22 mouse cellular contexts compared by ENCODE assay signal in genomic region chr12:77696662-77697061, GRCm38 (mm10).
"Had no signal": no experiment of that assay in that cellular context is flagged by ENCODE, and none has a peak within 500 bp of the region (broad histone marks: within the 10 kb centered on the region; RNA-seq: fewer than 3 reads in every experiment).

No protein-coding gene starts in this region.

- H3K27ac ChIP-seq: heart, adult 2 months; heart, embryonic 13.5 days; heart, embryonic 15.5 days; hindbrain, embryonic 15.5 days; hindbrain, postnatal 0 days; kidney, embryonic 15.5 days; kidney, postnatal 0 days; limb, embryonic 13.5 days; limb, embryonic 15.5 days had no signal

- H3K9me3 ChIP-seq: heart, embryonic 13.5 days; heart, embryonic 15.5 days; hindbrain, embryonic 15.5 days; kidney, embryonic 15.5 days; limb, embryonic 13.5 days; limb, embryonic 15.5 days had no signal

- H3K4me3 ChIP-seq: heart, adult 2 months; heart, embryonic 13.5 days; heart, embryonic 15.5 days; hindbrain, embryonic 15.5 days; kidney, embryonic 15.5 days; limb, embryonic 13.5 days; limb, embryonic 15.5 days had no signal

- ATAC-seq: forebrain, postnatal 0 days; hindbrain, postnatal 0 days; intestine, embryonic 16.5 days had no signal

- H3K36me3 ChIP-seq: heart, embryonic 13.5 days; heart, embryonic 15.5 days; hindbrain, embryonic 15.5 days; kidney, embryonic 15.5 days; limb, embryonic 13.5 days; limb, embryonic 15.5 days had no signal

- DNase-seq: forebrain, postnatal 0 days; gastrocnemius, postnatal 14 days; gastrocnemius, postnatal 36 days; heart, adult 11 months; heart, adult 2 months; heart, postnatal 14 days; heart, postnatal 36 days; kidney, adult 11 months; kidney, postnatal 14 days; layer of hippocampus, adult 9-11 months; layer of hippocampus, postnatal 36 days; left cerebral cortex, postnatal 4 days had no signal

- H3K9ac ChIP-seq: forebrain, postnatal 0 days; heart, embryonic 13.5 days; heart, embryonic 15.5 days; hindbrain, embryonic 15.5 days; kidney, embryonic 15.5 days; limb, embryonic 13.5 days; limb, embryonic 15.5 days had no signal

- H3K4me1 ChIP-seq: hindbrain, embryonic 15.5 days; limb, embryonic 15.5 days had no signal

- H3K27me3 ChIP-seq: heart, embryonic 15.5 days; hindbrain, embryonic 15.5 days; kidney, embryonic 15.5 days; limb, embryonic 15.5 days had no signal

- H3K4me2 ChIP-seq: heart, embryonic 11.5 days; heart, embryonic 13.5 days; heart, embryonic 15.5 days; hindbrain, embryonic 15.5 days; kidney, embryonic 15.5 days; limb, embryonic 13.5 days; limb, embryonic 15.5 days had no signal
